Mouse (Mus musculus) neural tube, embryonic 14.5 days (tissue): Measurements from ENCODE around the gene Sycp2l. TPM values are rescaled to one million over a fixed set of nuclear protein-coding genes. Genes with fewer than 3 reads are reported as not detected.

ENCODE experiments used
- ATAC-seq: fragments of 200-750 bp; cut with Nextera tagmentation; 2 replicates; pipeline ENCODE4 v1.8.0; 2017; ENCODE audit warnings: low read depth, mild to moderate bottlenecking, moderate TSS enrichment, moderate library complexity
- H3K27ac ChIP-seq: fragments of 300-500 bp; sonication (generic); 2 replicates; pipeline ENCODE4 v1.5.1; 2014; ENCODE audit warnings: low read depth, mild to moderate bottlenecking, control low read depth, low read length, moderate library complexity, mixed read lengths
- H3K27me3 ChIP-seq: fragments of 300-500 bp; sonication (generic); 2 replicates; pipeline ENCODE4 v1.6.1; 2014; ENCODE audit warnings: low read length; ENCODE audit not compliant: control insufficient read depth, insufficient read depth
- H3K36me3 ChIP-seq: fragments of 300-500 bp; sonication (generic); 2 replicates; pipeline ENCODE4 v1.6.1; 2014; ENCODE audit warnings: low read length, mixed read lengths; ENCODE audit not compliant: control insufficient read depth, insufficient read depth
- H3K4me1 ChIP-seq: fragments of 300-500 bp; sonication (generic); 2 replicates; pipeline ENCODE4 v1.6.1; 2014; ENCODE audit warnings: low read length; ENCODE audit not compliant: control insufficient read depth, insufficient read depth
- H3K4me2 ChIP-seq: fragments of 300-500 bp; sonication (generic); 2 replicates; pipeline ENCODE4 v1.6.1; 2014; ENCODE audit warnings: mild to moderate bottlenecking, low read depth, low read length, control low read depth
- H3K4me3 ChIP-seq: fragments of 300-500 bp; sonication (generic); 2 replicates; pipeline ENCODE4 v1.5.1; 2014; ENCODE audit warnings: low read depth, low read length, control low read depth, mixed read lengths
- H3K9ac ChIP-seq: fragments of 300-500 bp; sonication (generic); replicated peaks from 2 replicates; pipeline ENCODE4 v1.6.1; 2014; ENCODE audit warnings: low read depth, mild to moderate bottlenecking, control low read depth, low read length, mixed read lengths
- H3K9me3 ChIP-seq: fragments of 300-500 bp; sonication (generic); 2 replicates; pipeline ENCODE4 v1.6.1; 2016; ENCODE audit warnings: low read length; ENCODE audit not compliant: control insufficient read depth
- WGBS: fragments of 180-500 bp; shearing (Covaris S2); extraction: QIAGEN DNeasy Blood & Tissue Kit; methylation state at CpG from one replicate; pipeline ENCODE4 v1.1.7; 2014; 5-methylcytosine and 5-hydroxymethylcytosine counted together
- polyA plus RNA-seq: library from polyadenylated mRNA; unstranded; fragments of >200 nt; fragmentation: Nextera tagmentation; extraction: Ambion mirVana; gene quantifications from 2 replicates; pipeline ENCODE4 v1.2.1, GENCODE M21; 2014

Gene Sycp2l
- polyA plus RNA-seq, result not detected in 2 replicates

- no peak within 1 kb of the TSS for H3K27ac ChIP-seq
- 28% methylated on average over 14 of the region's 14 CpGs for WGBS
- H3K4me2 ChIP-seq, result no peak within 1 kb of the TSS
- H3K4me3 ChIP-seq, result no peak within 1 kb of the TSS
- no peaks in the 10 kb centered on the region for H3K36me3 ChIP-seq
- H3K4me1 ChIP-seq, result no peaks in the 10 kb centered on the region
- H3K9me3 ChIP-seq, result no peaks in the 10 kb centered on the region
- no peaks in the 10 kb centered on the region for H3K27me3 ChIP-seq
- ATAC-seq, result no peak
- H3K9ac ChIP-seq, result no peak within 1 kb of the TSS
Observed at GRCm38 (mm10) chr13:41113940-41114339, at the start of gene Sycp2l. Sycp2l (plus strand) TSS chr13:41114307.

- no peak for ATAC-seq
- Histone ChIP-seq H3K9ac (no peak overlapping the region), H3K36me3 (no peaks in the 10 kb centered on the region), H3K4me3 (no peak overlapping the region), H3K4me1 (no peaks in the 10 kb centered on the region), H3K27me3 (no peaks in the 10 kb centered on the region), H3K4me2 (no peak overlapping the region), H3K9me3 (no peaks in the 10 kb centered on the region), H3K27ac (no peak overlapping the region)
- 93% methylated on average over 4 of the region's 4 CpGs for WGBS
Observed at GRCm38 (mm10) chr13:41067618-41068017, 46.5 kb upstream of the Sycp2l start.

GRCm38 (mm10) chr13:41071617-41072016, 42.5 kb upstream of the Sycp2l start:
- Histone ChIP-seq H3K4me2 (no peak overlapping the region), H3K36me3 (no peaks in the 10 kb centered on the region), H3K27ac (no peak overlapping the region), H3K9ac (no peak overlapping the region), H3K4me3 (no peak overlapping the region), H3K27me3 (no peaks in the 10 kb centered on the region), H3K9me3 (no peaks in the 10 kb centered on the region), H3K4me1 (no peaks in the 10 kb centered on the region)
- ATAC-seq, result no peak
- WGBS, result 91% methylated on average over 11 of the region's 11 CpGs

GRCm38 (mm10) chr13:41073819-41074218, 40.3 kb upstream of the Sycp2l start:
- H3K4me1 ChIP-seq, result no peaks in the 10 kb centered on the region
- WGBS, result 91% methylated on average over 5 of the region's 5 CpGs
- ATAC-seq, result no peak

GRCm38 (mm10) chr13:41077921-41078320, 36.2 kb upstream of the Sycp2l start:
- H3K27ac ChIP-seq, result no peak overlapping the region
- no peak overlapping the region for H3K4me3 ChIP-seq
- no peaks in the 10 kb centered on the region for H3K4me1 ChIP-seq
- WGBS, result 75% methylated on average over 9 of the region's 9 CpGs
- no peaks in the 10 kb centered on the region for H3K9me3 ChIP-seq
- H3K4me2 ChIP-seq, result no peak overlapping the region
- no peaks in the 10 kb centered on the region for H3K27me3 ChIP-seq
- H3K9ac ChIP-seq, result no peak overlapping the region
- no peaks in the 10 kb centered on the region for H3K36me3 ChIP-seq
- ATAC-seq, result no peak

More at GRCm38 (mm10) chr13:41073819-41074218, 40.3 kb upstream of the Sycp2l start:
- Histone ChIP-seq H3K4me3 (no peak overlapping the region), H3K9ac (no peak overlapping the region), H3K9me3 (no peaks in the 10 kb centered on the region), H3K36me3 (no peaks in the 10 kb centered on the region), H3K27me3 (no peaks in the 10 kb centered on the region), H3K27ac (no peak overlapping the region), H3K4me2 (no peak overlapping the region)

GRCm38 (mm10) chr13:41078690-41079420, 35.3 kb upstream of the Sycp2l start:
- no peaks in the 10 kb centered on the region for H3K4me1 ChIP-seq
- no peaks in the 10 kb centered on the region for H3K27me3 ChIP-seq
- H3K4me2 ChIP-seq, result peak overlapping the region; percentile 72
- H3K9me3 ChIP-seq, result no peaks in the 10 kb centered on the region
- 6% methylated on average over 24 of the region's 24 CpGs for WGBS
- peak overlapping the region; percentile 0 for H3K9ac ChIP-seq
- no peak overlapping the region for H3K27ac ChIP-seq
- H3K36me3 ChIP-seq, result no peaks in the 10 kb centered on the region
- H3K4me3 ChIP-seq, result peak overlapping the region; percentile 44
- ATAC-seq, result peak; percentile 70; the same call in 1 of the 2 replicates

- under 1% methylated on average over 40 of the region's 40 CpGs for WGBS
- H3K4me3 ChIP-seq, result peak within 1 kb of the TSS; percentile 44
- H3K4me2 ChIP-seq, result peak within 1 kb of the TSS; percentile 72
- peak; percentile 94 for ATAC-seq
- H3K27ac ChIP-seq, result no peak within 1 kb of the TSS
- no peaks in the 10 kb centered on the region for H3K36me3 ChIP-seq
- H3K9ac ChIP-seq, result peak within 1 kb of the TSS; percentile 0
- H3K9me3 ChIP-seq, result no peaks in the 10 kb centered on the region
- no peaks in the 10 kb centered on the region for H3K27me3 ChIP-seq
- no peaks in the 10 kb centered on the region for H3K4me1 ChIP-seq
Observed at GRCm38 (mm10) chr13:41079421-41079780, 34.7 kb upstream of the Sycp2l start, which contains the start of gene Mak. Mak (minus strand) TSS chr13:41079706.

GRCm38 (mm10) chr13:41079859-41080258, 34.2 kb upstream of the Sycp2l start:
- H3K4me3 ChIP-seq, result peak overlapping the region; percentile 44; the same call in 1 of the 2 replicates
- H3K4me2 ChIP-seq, result peak overlapping the region; percentile 72; the same call in 1 of the 2 replicates
- H3K27ac ChIP-seq, result no peak overlapping the region
- no peaks in the 10 kb centered on the region for H3K9me3 ChIP-seq
- WGBS, result 61% methylated on average over 5 of the region's 5 CpGs
- ATAC-seq, result no peak
- H3K36me3 ChIP-seq, result no peaks in the 10 kb centered on the region
- no peak overlapping the region for H3K9ac ChIP-seq
- H3K4me1 ChIP-seq, result no peaks in the 10 kb centered on the region
- H3K27me3 ChIP-seq, result no peaks in the 10 kb centered on the region

GRCm38 (mm10) chr13:41080700-41081099, 33.4 kb upstream of the Sycp2l start:
- Histone ChIP-seq H3K9me3 (no peaks in the 10 kb centered on the region), H3K9ac (no peak overlapping the region), H3K27ac (no peak overlapping the region), H3K4me1 (no peaks in the 10 kb centered on the region), H3K27me3 (no peaks in the 10 kb centered on the region), H3K4me3 (no peak overlapping the region), H3K4me2 (no peak overlapping the region), H3K36me3 (no peaks in the 10 kb centered on the region)
- no peak for ATAC-seq
- WGBS, result 90% methylated on average over 6 of the region's 6 CpGs
